Mouse (Mus musculus) layer of hippocampus, adult 2 months (tissue): ENCODE results near the gene Pla2g16. TPM values are rescaled to one million over a fixed set of nuclear protein-coding genes. Genes with fewer than 3 reads are reported as not detected.

Experiments used
- DNase-seq, 2 experiments: peaks; one replicate each; pipeline ENCODE4 v3.0.0; 2022; ENCODE audit warnings: low spot score in 2 of 2
- H3K27ac ChIP-seq: fragments of 200-600 bp; 2 replicates; pipeline ENCODE4 v1.8.1; 2022
- H3K4me3 ChIP-seq: fragments of 200-600 bp; 2 replicates; pipeline ENCODE4 v1.8.1; 2022; ENCODE audit warnings: mild to moderate bottlenecking
- CTCF ChIP-seq: fragments of 200-600 bp; conservative IDR thresholded peaks from 2 replicates; pipeline ENCODE4 v1.8.1; 2022; ENCODE audit warnings: antibody characterized with exemption, mild to moderate bottlenecking, moderate library complexity
- total RNA-seq, 2 experiments: library from RNA; stranded (reverse); gene quantifications; 2 replicates each; pipeline ENCODE4 v1.2.3; 2021

The Pla2g16 gene
- total RNA-seq, 2 experiments from 2014 or later: 29.8 to 34.2 TPM

GRCm38 (mm10) chr19:7552301-7552673 is 5.0 kb upstream of the Pla2g16 start:
- no peak overlapping the region for H3K27ac ChIP-seq
- no peak for DNase-seq
- no peak for TF ChIP-seq CTCF
- H3K4me3 ChIP-seq: no peak overlapping the region

DNA sequence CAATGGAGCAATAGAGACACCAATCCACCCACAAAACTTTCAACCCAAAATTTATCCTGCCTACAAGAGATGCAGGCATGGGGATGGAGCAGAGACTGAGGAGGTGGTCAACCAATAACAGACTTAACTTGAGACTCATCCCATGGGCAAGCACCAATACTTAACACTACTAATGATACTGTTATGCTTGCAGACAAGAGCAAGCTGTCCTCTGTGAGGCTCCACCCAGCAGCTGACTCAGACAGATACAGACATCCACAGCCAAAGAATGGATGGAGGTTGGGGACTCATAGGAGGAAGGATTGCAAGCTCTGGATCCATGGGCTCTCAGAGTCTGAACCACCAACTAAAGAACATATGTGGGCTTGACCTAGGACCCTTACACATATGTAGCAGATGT is 3.8 kb upstream of the Pla2g16 start:
- no peak for DNase-seq
- Histone ChIP-seq H3K27ac (no peak overlapping the region), H3K4me3 (no peak overlapping the region)
- TF ChIP-seq CTCF: no peak

DNA sequence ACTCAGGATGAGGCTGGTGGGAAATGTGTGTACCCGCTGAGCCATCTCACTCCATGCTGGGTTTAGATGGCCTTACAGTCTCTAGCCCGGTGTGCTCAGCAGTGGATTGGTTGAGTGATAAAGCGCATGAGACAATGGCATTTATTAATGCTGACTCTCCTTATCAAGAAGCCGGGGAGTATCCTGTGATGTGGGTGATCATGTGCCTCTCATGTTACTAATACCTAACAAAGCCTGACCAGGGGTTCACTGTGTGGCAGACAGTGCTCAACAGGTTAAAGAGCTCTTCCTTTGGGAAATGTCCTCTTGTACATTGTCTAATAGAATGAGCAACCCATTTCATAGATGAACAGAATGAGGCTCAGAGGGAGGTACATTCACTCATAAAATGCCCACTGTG is 2.4 kb upstream of the Pla2g16 start:
- TF ChIP-seq CTCF: no peak
- H3K27ac ChIP-seq: no peak overlapping the region
- no peak overlapping the region for H3K4me3 ChIP-seq
- no peak for DNase-seq

DNA sequence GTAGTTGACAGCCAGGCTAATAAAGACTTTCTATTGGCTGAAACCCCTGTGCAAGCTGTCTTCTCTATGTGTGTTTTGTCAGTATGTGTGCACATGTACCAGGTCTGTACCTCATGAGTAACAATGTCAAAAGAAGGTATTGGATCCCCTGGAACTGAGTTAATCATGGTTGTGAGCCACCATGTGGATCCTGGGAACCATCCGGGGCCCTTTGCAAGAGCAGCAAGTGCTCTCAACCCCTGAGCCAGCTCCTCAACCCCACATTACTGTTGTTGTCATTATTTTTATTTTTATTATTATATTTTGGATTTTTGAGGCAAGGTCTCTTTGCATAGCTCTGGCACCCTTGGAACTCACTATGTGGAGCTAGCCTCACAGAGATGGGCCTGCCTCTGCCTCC is 618 bp upstream of the Pla2g16 start:
- Histone ChIP-seq H3K4me3 (no peak overlapping the region), H3K27ac (no peak overlapping the region)
- TF ChIP-seq CTCF: no peak
- DNase-seq: no peak

- Histone ChIP-seq H3K4me3 (peak overlapping the region; percentile 65), H3K27ac (peak overlapping the region; percentile 83)
- no peak for TF ChIP-seq CTCF
- DNase-seq: no peak
These were observed 585 bp downstream of the Pla2g16 start for GRCm38 (mm10) chr19:7557844-7558243.

DNA sequence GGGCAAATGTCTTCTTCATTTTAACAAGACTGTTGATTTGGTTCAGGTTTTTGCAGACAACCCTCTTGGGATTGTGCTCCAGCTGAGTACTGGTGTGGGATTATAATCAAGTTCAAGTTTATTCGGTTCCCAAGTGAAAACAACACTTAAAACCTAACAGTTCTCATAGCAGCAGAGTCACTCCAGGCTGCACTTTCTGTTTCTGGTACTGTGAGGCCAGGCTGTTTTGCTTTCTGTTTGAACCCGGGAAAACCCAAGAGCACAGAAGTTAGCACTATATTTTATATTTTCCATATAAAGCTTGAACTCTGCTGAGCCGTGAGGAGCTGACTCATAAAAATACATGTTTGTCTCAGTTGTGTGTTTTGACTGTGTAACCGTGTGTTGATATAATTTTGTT is 1.4 kb downstream of the Pla2g16 start:
- H3K4me3 ChIP-seq: peak overlapping the region; percentile 65

DNA sequence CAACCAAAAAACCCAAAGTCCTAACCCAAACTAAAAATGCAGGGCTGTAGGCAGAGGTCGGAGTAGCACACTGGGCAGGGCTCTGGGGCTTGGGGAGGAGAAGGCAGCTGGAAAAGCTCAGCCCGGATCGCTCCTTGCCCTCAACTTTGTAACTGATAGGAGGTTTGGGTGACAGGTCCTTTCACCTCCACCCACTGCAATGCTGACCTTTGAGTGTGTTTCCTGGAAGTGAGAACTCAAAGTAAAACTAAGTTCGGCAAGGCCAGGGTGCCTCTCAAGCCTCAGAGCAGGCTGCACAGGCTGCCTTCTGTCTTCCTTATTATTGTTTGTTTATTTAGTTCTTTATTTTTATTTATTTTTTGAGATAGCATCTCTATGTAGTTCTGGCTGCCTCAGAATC is 2.7 kb downstream of the Pla2g16 start:
- TF ChIP-seq CTCF: no peak
- no peak overlapping the region for H3K4me3 ChIP-seq
- H3K27ac ChIP-seq: no peak overlapping the region
- DNase-seq: no peak

More for the DNA sequence above, 1.4 kb downstream of the Pla2g16 start:
- peak overlapping the region; percentile 83 for H3K27ac ChIP-seq
- no peak for DNase-seq
- no peak for TF ChIP-seq CTCF

GRCm38 (mm10) chr19:7561456-7561855 is 4.2 kb downstream of the Pla2g16 start:
- peak overlapping the region; percentile 96; the same call in 1 of the 2 replicates for H3K27ac ChIP-seq
- no peak for TF ChIP-seq CTCF
- H3K4me3 ChIP-seq: no peak overlapping the region
- DNase-seq: no peak

DNA sequence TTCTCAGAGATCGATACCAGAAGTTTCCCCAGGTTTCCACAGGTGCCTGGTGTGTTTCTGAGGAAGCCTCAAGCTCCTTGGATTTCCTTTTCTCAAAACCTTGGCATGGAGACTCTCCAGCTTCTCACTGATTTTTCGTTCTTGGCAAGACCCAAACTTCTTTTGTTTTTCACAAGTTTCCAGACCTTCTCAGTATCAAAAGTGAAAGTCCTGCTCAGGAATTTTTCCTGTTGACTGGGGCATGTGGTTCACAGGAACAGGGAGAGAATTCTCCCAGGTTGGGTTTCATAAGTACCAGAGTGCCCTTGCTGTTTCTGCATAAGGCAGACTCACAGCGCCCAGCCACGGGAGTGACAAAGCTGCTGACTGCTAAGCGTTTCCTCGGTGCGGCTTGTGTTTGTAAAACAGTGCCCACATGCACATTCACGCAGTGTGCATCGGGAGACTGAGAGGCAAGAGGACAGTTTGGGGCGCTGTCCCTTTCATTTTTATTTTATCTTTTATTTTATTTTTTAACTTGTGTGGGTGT is 5.4 kb downstream of the Pla2g16 start:
- no peak for TF ChIP-seq CTCF
- no peak for DNase-seq
- Histone ChIP-seq H3K4me3 (peak overlapping the region; percentile 8; the same call in 1 of the 2 replicates), H3K27ac (peak overlapping the region; percentile 96)

DNA sequence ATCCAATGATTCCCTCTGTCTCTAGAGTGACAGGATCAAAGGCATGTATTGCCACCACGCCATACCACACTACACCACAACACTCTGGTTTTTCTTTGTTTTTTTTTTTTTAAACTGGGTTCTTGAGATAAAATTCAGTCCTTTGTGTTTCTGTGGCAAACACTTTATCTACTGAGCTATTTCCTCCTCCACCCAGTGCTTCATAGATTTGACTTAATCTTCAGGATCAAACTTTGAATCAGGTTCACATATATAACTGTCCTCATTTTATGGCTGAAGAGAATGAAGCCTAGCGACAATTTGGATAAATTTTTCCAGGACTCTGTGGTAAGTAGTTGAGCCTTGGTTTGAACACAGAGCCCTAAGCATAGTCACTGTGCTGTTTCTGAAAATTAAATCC is 6.4 kb downstream of the Pla2g16 start:
- Histone ChIP-seq H3K4me3 (no peak overlapping the region), H3K27ac (peak overlapping the region; percentile 96)
- no peak for TF ChIP-seq CTCF
- no peak for DNase-seq

GRCm38 (mm10) chr19:7564457-7564856 is 7.2 kb downstream of the Pla2g16 start:
- H3K27ac ChIP-seq: peak overlapping the region; percentile 96
- H3K4me3 ChIP-seq: no peak overlapping the region
- TF ChIP-seq CTCF: no peak
- no peak for DNase-seq

DNA sequence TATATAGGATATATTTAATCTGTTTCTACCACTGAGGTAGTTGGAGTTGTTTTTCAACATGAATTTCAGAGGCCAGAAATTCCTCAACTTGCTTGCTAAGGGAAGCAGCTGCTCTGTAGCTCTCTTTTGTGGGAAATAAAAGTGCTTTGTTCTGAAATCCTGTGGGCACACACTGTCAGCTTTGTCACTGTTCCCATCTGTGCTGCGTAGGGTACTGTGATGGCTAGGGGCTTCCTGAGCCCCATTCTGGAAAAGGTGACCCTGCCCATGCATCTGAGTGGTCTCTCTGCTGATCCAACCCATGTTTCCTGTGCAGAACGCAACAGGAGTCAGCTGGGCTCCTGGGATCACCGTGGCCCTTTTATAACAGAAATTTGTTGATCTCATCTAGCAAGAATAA is 9.6 kb downstream of the Pla2g16 start:
- TF ChIP-seq CTCF: no peak
- Histone ChIP-seq H3K4me3 (no peak overlapping the region), H3K27ac (peak overlapping the region; percentile 96)
- peak; percentile 46 to 67 for DNase-seq

- TF ChIP-seq CTCF: no peak
- peak overlapping the region; percentile 96 for H3K27ac ChIP-seq
- no peak for DNase-seq
These were observed 11.1 kb downstream of the Pla2g16 start for GRCm38 (mm10) chr19:7568364-7568763.

DNA sequence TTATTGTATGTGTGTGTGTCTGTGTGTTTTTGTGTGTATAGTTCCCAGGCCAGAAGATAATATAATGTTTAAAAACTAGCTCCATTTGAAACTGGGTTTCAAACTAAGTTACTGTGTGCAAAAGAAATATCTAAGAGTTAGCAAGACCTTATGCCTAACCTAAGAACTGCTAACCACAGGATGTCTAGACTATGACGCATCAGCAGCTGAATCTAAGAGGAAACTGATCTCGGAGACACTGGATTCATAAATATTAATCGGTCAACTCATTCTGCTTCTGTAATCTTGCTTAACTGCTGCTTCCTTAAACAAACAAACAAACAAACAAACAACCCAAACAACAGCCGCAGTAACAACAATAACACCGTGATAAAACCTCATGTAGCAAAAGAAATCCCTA is 12.4 kb downstream of the Pla2g16 start:
- no peak overlapping the region for H3K4me3 ChIP-seq

More at GRCm38 (mm10) chr19:7568364-7568763, 11.1 kb downstream of the Pla2g16 start:
- no peak overlapping the region for H3K4me3 ChIP-seq

More for the DNA sequence above, 12.4 kb downstream of the Pla2g16 start:
- DNase-seq: no peak
- no peak for TF ChIP-seq CTCF
- peak overlapping the region; percentile 40; the same call in 1 of the 2 replicates for H3K27ac ChIP-seq
